Mouse (Mus musculus) ES-Bruce4 (cell line): ENCODE results near the gene Cnst. TPM values are rescaled to one million over a fixed set of nuclear protein-coding genes. Genes with fewer than 3 reads are reported as not detected.

ENCODE experiments used
- H3K27ac ChIP-seq: 2 replicates; pipeline ENCODE4 v1.5.1; 2012; ENCODE audit warnings: low read length, inconsistent platforms; ENCODE audit not compliant: insufficient read depth
- H3K27me3 ChIP-seq: 2 replicates; pipeline ENCODE4 v1.6.1; 2012; ENCODE audit warnings: mild to moderate bottlenecking, low read length, inconsistent platforms; ENCODE audit not compliant: control insufficient read depth, poor library complexity, insufficient read depth, severe bottlenecking
- H3K36me3 ChIP-seq: 2 replicates; pipeline ENCODE4 v1.6.1; 2012; ENCODE audit warnings: inconsistent platforms, mild to moderate bottlenecking, low read length, moderate library complexity; ENCODE audit not compliant: control insufficient read depth, poor library complexity, insufficient read depth, severe bottlenecking
- H3K4me1 ChIP-seq: one replicate; pipeline ENCODE4 v1.8.1; 2011; ENCODE audit warnings: low read length; ENCODE audit not compliant: control insufficient read depth, insufficient read depth
- H3K4me3 ChIP-seq: 2 replicates; pipeline ENCODE4 v1.5.1; 2011; ENCODE audit warnings: low read depth, mild to moderate bottlenecking, low read length
- H3K9ac ChIP-seq: 2 replicates; pipeline ENCODE4 v1.6.1; 2012; ENCODE audit warnings: low read depth, mild to moderate bottlenecking, inconsistent platforms; ENCODE audit not compliant: poor library complexity, severe bottlenecking
- H3K9me3 ChIP-seq: replicated peaks from 2 replicates; pipeline ENCODE4 v1.6.1; 2012; ENCODE audit warnings: mild to moderate bottlenecking, low read length, inconsistent platforms; ENCODE audit not compliant: control insufficient read depth, poor library complexity, insufficient read depth, severe bottlenecking
- CTCF ChIP-seq: IDR thresholded peaks from one replicate; pipeline ENCODE4 v1.8.1; 2011; ENCODE audit warnings: low read depth, low read length
- EP300 ChIP-seq: IDR thresholded peaks from 2 replicates; pipeline ENCODE4 v1.6.1; 2011; ENCODE audit warnings: low read depth, low read length; ENCODE audit not compliant: insufficient read depth
- POLR2A ChIP-seq: IDR thresholded peaks from one replicate; pipeline ENCODE4 v1.8.1; 2011; ENCODE audit warnings: low read length; ENCODE audit not compliant: insufficient read depth
- polyA plus RNA-seq: library from polyadenylated mRNA; stranded (reverse); fragments of >200 nt; gene quantifications from 2 replicates; pipeline ENCODE4 v1.2.4, GENCODE M21; 2011; ENCODE audit warnings: low read depth; ENCODE audit not compliant: missing spikeins, insufficient read depth, insufficient read length

The Cnst gene
- polyA plus RNA-seq, 1 experiment = 10.2 TPM

DNA sequence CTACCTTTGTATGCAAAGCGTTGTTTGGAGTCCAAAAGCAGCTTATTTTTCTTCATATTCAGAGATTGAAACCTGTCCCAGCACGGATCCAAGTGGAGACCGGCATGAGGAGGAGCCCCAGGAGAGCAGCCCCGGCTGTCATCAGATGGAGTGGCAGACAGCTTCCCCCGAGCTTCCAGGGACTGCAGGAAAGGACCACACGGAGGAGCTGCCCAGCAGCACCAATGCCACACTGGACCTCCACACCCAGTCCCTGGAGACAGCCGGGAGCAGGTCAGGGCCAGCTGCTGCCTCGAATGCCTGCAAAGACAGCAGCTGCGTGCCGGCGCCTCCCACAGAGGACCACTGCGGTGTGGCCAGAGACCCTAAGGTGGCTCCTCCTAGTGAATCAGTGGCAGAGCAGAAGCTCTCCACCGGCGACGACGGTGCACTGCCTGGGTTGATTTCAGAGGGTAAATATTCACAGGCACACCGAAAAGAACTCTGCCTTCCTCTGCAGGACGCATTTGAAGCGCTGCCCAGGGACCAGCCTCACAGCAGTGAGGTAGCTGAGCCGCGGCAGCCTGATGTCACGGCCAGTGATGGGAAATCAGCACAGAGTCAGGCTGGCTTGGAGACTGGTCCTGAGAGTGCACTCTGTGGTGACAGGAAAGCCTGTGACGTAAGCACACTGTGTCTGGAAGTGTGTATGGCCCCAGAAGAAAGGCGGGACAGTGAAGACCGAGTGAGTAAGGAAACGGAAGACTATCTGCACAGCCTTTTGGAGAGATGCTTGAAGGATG, 63.7 kb downstream of the Cnst start:
- Histone ChIP-seq H3K36me3 (no peaks in the 10 kb centered on the region), H3K9ac (no peak overlapping the region), H3K27me3 (no peaks in the 10 kb centered on the region), H3K4me1 (no peaks in the 10 kb centered on the region), H3K4me3 (no peak overlapping the region), H3K27ac (no peak overlapping the region), H3K9me3 (no peaks in the 10 kb centered on the region)
- TF ChIP-seq CTCF (no peak), POLR2A (no peak), EP300 (no peak)

DNA sequence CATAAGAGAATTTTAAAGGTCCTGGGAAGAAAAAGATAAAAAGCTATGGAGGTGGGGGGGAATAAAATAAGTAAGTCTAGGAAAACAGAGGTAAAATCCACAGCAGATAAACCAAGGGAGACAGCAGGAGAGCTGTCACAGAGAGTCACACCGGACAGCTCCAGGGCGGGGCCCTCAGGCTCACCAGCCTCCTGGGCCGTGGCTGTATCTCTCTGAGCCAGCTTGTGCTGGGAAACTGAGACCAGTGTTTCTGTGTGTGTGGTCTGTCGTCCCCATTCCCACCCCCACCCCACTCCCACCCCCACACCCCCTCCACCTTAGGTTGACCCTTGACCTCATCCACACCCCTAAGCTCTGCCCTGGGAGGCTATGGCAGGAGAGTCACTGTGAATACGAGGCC, 65.0 kb downstream of the Cnst start:
- no peaks in the 10 kb centered on the region for H3K9me3 ChIP-seq
- no peaks in the 10 kb centered on the region for H3K4me1 ChIP-seq
- no peaks in the 10 kb centered on the region for H3K36me3 ChIP-seq
- TF ChIP-seq POLR2A (no peak), EP300 (no peak), CTCF (no peak)
- H3K4me3 ChIP-seq = no peak overlapping the region
- no peak overlapping the region for H3K9ac ChIP-seq
- no peak overlapping the region for H3K27ac ChIP-seq
- no peaks in the 10 kb centered on the region for H3K27me3 ChIP-seq

DNA sequence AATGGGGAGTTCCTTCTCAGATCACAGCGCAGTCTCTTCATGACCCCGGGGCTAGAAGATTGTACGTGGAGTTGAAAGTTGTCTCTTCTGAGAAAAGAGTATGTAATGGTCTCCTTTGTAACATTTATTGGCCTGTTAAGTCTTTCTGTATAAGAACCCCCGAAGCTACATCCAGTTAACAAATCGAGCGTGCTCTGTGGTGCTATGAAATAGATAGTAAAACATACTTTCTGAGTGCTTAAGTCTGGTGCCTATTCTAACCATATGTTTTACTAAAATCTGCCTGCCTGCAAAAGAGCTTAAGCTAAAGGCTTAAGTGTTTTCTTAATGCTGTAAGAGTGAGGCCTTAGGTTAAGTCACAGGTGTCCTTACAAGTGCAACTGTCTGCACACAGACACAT, 66.2 kb downstream of the Cnst start:
- Histone ChIP-seq H3K4me1 (no peaks in the 10 kb centered on the region), H3K36me3 (no peaks in the 10 kb centered on the region), H3K9ac (no peak overlapping the region), H3K27me3 (no peaks in the 10 kb centered on the region), H3K4me3 (no peak overlapping the region), H3K9me3 (no peaks in the 10 kb centered on the region), H3K27ac (no peak overlapping the region)
- TF ChIP-seq EP300 (no peak), CTCF (no peak), POLR2A (no peak)

DNA sequence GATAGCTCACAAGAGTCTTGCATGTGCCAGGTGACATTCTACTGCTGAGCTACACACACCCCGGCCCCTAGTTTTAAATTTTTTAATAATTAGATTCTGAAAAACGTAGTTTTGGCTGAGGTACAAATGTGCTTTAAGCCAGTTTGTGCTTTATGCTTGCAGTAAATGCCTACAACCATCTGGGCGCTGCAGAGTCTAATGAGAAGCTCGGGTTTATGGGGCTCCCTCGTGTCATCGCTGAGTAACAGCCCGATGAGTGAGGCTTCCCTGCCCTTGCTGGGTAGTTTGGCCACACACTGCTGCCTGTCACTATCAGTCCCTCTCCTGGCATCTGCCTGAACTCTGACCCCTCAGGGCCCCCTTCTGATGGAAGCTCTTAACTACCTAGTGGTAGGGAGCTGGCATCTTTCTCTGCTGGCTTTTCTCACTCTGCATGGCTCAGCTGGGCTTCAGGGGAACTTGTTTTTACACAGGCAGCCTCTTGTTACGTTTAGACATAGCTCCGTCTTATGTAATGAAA, 66.9 kb downstream of the Cnst start:
- Histone ChIP-seq H3K4me3 (no peak overlapping the region), H3K4me1 (no peaks in the 10 kb centered on the region), H3K9ac (no peak overlapping the region), H3K9me3 (no peaks in the 10 kb centered on the region), H3K27ac (no peak overlapping the region), H3K36me3 (no peaks in the 10 kb centered on the region), H3K27me3 (no peaks in the 10 kb centered on the region)
- no peak for TF ChIP-seq EP300
- no peak for TF ChIP-seq POLR2A
- no peak for TF ChIP-seq CTCF

DNA sequence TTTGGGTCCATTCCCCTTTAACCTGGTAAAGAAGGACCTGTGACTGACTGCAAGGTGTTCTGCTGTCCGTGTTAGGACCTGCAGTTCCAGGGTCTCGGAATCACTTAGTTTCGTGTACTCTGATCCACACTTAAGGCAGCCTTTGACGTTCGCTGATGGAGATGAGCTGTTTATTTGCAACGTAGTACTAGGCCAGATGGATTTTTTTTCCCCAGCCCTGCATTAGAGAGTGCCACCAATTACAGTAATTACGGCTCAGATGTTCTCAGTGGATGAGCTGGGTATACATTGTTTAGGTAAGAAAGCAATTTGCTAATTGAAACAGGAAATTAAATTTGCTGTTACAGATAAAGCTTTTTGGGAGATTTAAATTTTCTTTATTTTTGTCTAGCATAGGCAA, 71.3 kb downstream of the Cnst start:
- Histone ChIP-seq H3K27ac (no peak overlapping the region), H3K27me3 (no peaks in the 10 kb centered on the region), H3K4me3 (no peak overlapping the region), H3K9me3 (no peaks in the 10 kb centered on the region), H3K4me1 (no peaks in the 10 kb centered on the region), H3K36me3 (no peaks in the 10 kb centered on the region), H3K9ac (no peak overlapping the region)
- no peak for TF ChIP-seq CTCF

DNA sequence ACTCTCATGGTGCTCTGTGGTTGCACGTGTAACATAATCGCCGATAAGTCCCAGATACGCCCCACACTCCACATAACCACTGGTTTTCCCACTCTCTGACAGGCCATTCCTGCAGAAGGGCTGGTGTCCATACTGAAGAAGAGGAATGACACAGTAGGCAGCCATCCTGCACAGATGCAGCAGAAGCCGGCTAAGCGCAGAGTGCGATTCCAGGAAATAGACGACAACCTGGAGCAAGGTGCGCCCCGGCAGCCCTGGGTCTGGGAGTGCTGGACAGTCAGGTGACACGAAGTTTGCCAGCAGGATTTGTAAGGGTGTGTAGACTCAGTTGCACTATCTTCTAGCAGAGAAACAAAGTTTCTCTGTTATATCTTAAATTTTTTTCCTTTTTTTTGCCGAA, 76.5 kb downstream of the Cnst start:
- no peak for TF ChIP-seq POLR2A
- TF ChIP-seq EP300 = no peak
- TF ChIP-seq CTCF = no peak
- Histone ChIP-seq H3K9me3 (no peaks in the 10 kb centered on the region), H3K36me3 (no peaks in the 10 kb centered on the region), H3K27me3 (no peaks in the 10 kb centered on the region), H3K9ac (no peak overlapping the region), H3K4me1 (peaks cover 3% of the 10 kb centered on the region), H3K27ac (no peak overlapping the region), H3K4me3 (no peak overlapping the region)
